Mouse (Mus musculus) midbrain, embryonic 13.5 days (tissue): Measurements from ENCODE around the gene Sorcs3. TPM values are rescaled to one million over a fixed set of nuclear protein-coding genes. Genes with fewer than 3 reads are reported as not detected.

ENCODE experiments used
- ATAC-seq: fragments of 200-750 bp; cut with Nextera tagmentation; 2 replicates; pipeline ENCODE4 v1.8.0; 2017; ENCODE audit warnings: mild to moderate bottlenecking, moderate TSS enrichment, moderate library complexity
- H3K27ac ChIP-seq: fragments of 300-500 bp; sonication (generic); 2 replicates; pipeline ENCODE4 v1.5.1; 2015; ENCODE audit warnings: inconsistent platforms, mild to moderate bottlenecking, moderate library complexity
- H3K27me3 ChIP-seq: fragments of 300-500 bp; sonication (generic); 2 replicates; pipeline ENCODE4 v1.6.1; 2015; ENCODE audit warnings: mild to moderate bottlenecking, inconsistent platforms
- H3K36me3 ChIP-seq: fragments of 300-500 bp; sonication (generic); 2 replicates; pipeline ENCODE4 v1.6.1; 2015; ENCODE audit warnings: mild to moderate bottlenecking, inconsistent platforms
- H3K4me1 ChIP-seq: fragments of 300-500 bp; sonication (generic); replicated peaks from 2 replicates; pipeline ENCODE4 v1.6.1; 2015; ENCODE audit warnings: inconsistent platforms
- H3K4me2 ChIP-seq: fragments of 300-500 bp; sonication (generic); replicated peaks from 2 replicates; pipeline ENCODE4 v1.6.1; 2015; ENCODE audit warnings: moderate library complexity, mild to moderate bottlenecking, inconsistent platforms
- H3K4me3 ChIP-seq: fragments of 300-500 bp; sonication (generic); replicated peaks from 2 replicates; pipeline ENCODE4 v1.5.1; 2015; ENCODE audit warnings: mild to moderate bottlenecking, inconsistent platforms
- H3K9ac ChIP-seq: fragments of 300-500 bp; sonication (generic); replicated peaks from 2 replicates; pipeline ENCODE4 v1.6.1; 2015; ENCODE audit warnings: mild to moderate bottlenecking, inconsistent platforms
- H3K9me3 ChIP-seq: fragments of 300-500 bp; sonication (generic); 2 replicates; pipeline ENCODE4 v1.6.1; 2016; ENCODE audit warnings: mild to moderate bottlenecking, inconsistent platforms
- WGBS: fragments of 180-500 bp; shearing (Covaris S2); methylation state at CpG from one replicate; pipeline ENCODE4 v1.1.7; 2015; 5-methylcytosine and 5-hydroxymethylcytosine counted together
- polyA plus RNA-seq: library from polyadenylated mRNA; unstranded; fragments of >200 nt; fragmentation: Nextera tagmentation; extraction: Ambion mirVana; gene quantifications from 2 replicates; pipeline ENCODE4 v1.2.1, GENCODE M21; 2015

Gene Sorcs3
- polyA plus RNA-seq, 1 experiment from 2014 or later = 11.8 TPM

DNA sequence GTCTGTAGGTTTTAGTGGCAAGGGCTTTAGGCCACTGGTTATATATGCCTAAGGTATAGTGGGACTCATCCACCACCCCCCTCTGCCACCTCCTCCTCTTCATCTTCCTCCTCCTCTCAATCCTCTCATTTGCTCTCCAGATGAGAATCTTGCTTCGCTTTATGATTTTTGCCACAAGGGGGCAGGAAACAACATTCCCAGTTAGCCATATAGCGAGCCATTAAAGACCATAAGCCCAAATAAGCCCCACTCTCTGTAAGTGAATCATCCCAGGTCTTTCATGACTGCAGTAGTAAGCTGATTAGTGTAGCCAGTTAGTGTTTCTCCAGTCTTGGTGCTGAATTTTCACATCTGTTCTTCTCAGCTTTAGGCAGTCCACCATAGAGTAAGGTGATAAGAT lies 205.5 kb downstream of the Sorcs3 start:
- Histone ChIP-seq H3K27me3 (no peaks in the 10 kb centered on the region), H3K4me3 (no peak overlapping the region), H3K4me2 (no peak overlapping the region), H3K9me3 (no peaks in the 10 kb centered on the region), H3K9ac (no peak overlapping the region), H3K27ac (no peak overlapping the region), H3K36me3 (no peaks in the 10 kb centered on the region), H3K4me1 (no peaks in the 10 kb centered on the region)
- 48% methylated on average over 2 of the region's 2 CpGs for WGBS
- ATAC-seq = no peak

- Histone ChIP-seq H3K27me3 (no peaks in the 10 kb centered on the region), H3K4me3 (no peak overlapping the region), H3K27ac (no peak overlapping the region), H3K9me3 (no peaks in the 10 kb centered on the region), H3K4me2 (no peak overlapping the region), H3K9ac (no peak overlapping the region), H3K36me3 (no peaks in the 10 kb centered on the region), H3K4me1 (no peaks in the 10 kb centered on the region)
- 56% methylated on average over 2 of the region's 2 CpGs for WGBS
- no peak for ATAC-seq
Observed at GRCm38 (mm10) chr19:48413836-48414235, 208.0 kb downstream of the Sorcs3 start.

- no peaks in the 10 kb centered on the region for H3K36me3 ChIP-seq
- H3K27me3 ChIP-seq = no peaks in the 10 kb centered on the region
- no peak overlapping the region for H3K4me3 ChIP-seq
- no peaks in the 10 kb centered on the region for H3K4me1 ChIP-seq
- H3K9ac ChIP-seq = no peak overlapping the region
- H3K27ac ChIP-seq = no peak overlapping the region
- H3K4me2 ChIP-seq = no peak overlapping the region
- H3K9me3 ChIP-seq = no peaks in the 10 kb centered on the region
- no peak for ATAC-seq
- 83% methylated on average over 3 of the region's 3 CpGs for WGBS
Observed at GRCm38 (mm10) chr19:48418356-48418755, 212.5 kb downstream of the Sorcs3 start.

GRCm38 (mm10) chr19:48429263-48429662 lies 223.4 kb downstream of the Sorcs3 start:
- H3K9me3 ChIP-seq = no peaks in the 10 kb centered on the region
- WGBS = 82% methylated on average over 4 of the region's 4 CpGs

DNA sequence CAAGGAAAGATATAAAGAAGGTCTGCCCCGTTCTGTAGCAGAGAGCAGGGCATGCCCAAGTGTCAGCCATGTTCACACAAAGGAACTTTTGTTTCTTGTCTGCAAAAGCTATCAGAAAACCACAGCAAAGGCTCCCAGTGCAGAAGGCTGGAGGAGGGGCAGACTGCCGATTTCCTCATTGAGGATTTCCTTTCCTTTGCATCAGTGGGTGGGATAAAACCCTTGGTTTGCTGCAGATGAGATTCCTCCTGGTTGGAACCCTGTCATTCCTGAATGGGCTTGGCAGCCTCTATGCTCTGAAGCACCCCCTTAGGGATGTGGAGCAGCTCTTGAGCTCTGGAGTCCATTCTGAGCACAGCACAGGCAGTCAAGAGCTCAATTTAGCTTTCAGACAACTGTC lies 223.9 kb downstream of the Sorcs3 start:
- Histone ChIP-seq H3K4me1 (peaks cover 7% of the 10 kb centered on the region), H3K9ac (no peak overlapping the region), H3K36me3 (no peaks in the 10 kb centered on the region), H3K9me3 (no peaks in the 10 kb centered on the region), H3K4me3 (no peak overlapping the region), H3K27me3 (no peaks in the 10 kb centered on the region), H3K4me2 (no peak overlapping the region), H3K27ac (no peak overlapping the region)
- WGBS = 24% methylated on average over 2 of the region's 2 CpGs
- ATAC-seq = 0 out of 2 replicates have a peak, but pooled peaks have one; percentile 17

More at GRCm38 (mm10) chr19:48429263-48429662, 223.4 kb downstream of the Sorcs3 start:
- Histone ChIP-seq H3K4me1 (peaks cover 7% of the 10 kb centered on the region), H3K27ac (no peak overlapping the region), H3K4me3 (no peak overlapping the region), H3K36me3 (no peaks in the 10 kb centered on the region), H3K27me3 (no peaks in the 10 kb centered on the region), H3K9ac (no peak overlapping the region), H3K4me2 (no peak overlapping the region)
- no peak for ATAC-seq

GRCm38 (mm10) chr19:48430328-48430727 lies 224.5 kb downstream of the Sorcs3 start:
- Histone ChIP-seq H3K4me1 (peaks cover 7% of the 10 kb centered on the region), H3K4me2 (no peak overlapping the region)
- 83% methylated on average over 5 of the region's 5 CpGs for WGBS

GRCm38 (mm10) chr19:48438450-48438849 lies 232.6 kb downstream of the Sorcs3 start:
- Histone ChIP-seq H3K27me3 (no peaks in the 10 kb centered on the region), H3K27ac (no peak overlapping the region), H3K36me3 (no peaks in the 10 kb centered on the region), H3K4me2 (no peak overlapping the region), H3K9ac (no peak overlapping the region), H3K4me1 (no peaks in the 10 kb centered on the region), H3K9me3 (no peaks in the 10 kb centered on the region), H3K4me3 (no peak overlapping the region)
- no peak for ATAC-seq
- WGBS = 88% methylated on average over 1 of the region's 1 CpGs

More at GRCm38 (mm10) chr19:48430328-48430727, 224.5 kb downstream of the Sorcs3 start:
- no peaks in the 10 kb centered on the region for H3K27me3 ChIP-seq
- no peak overlapping the region for H3K27ac ChIP-seq
- ATAC-seq = no peak
- no peaks in the 10 kb centered on the region for H3K9me3 ChIP-seq
- H3K9ac ChIP-seq = no peak overlapping the region
- no peak overlapping the region for H3K4me3 ChIP-seq
- H3K36me3 ChIP-seq = no peaks in the 10 kb centered on the region

GRCm38 (mm10) chr19:48461141-48461540 lies 255.3 kb downstream of the Sorcs3 start:
- H3K4me3 ChIP-seq = no peak overlapping the region
- 98% methylated on average over 5 of the region's 5 CpGs for WGBS
- H3K36me3 ChIP-seq = no peaks in the 10 kb centered on the region
- no peak overlapping the region for H3K4me2 ChIP-seq
- no peaks in the 10 kb centered on the region for H3K27me3 ChIP-seq
- H3K4me1 ChIP-seq = no peaks in the 10 kb centered on the region
- ATAC-seq = no peak
- no peak overlapping the region for H3K27ac ChIP-seq
- no peak overlapping the region for H3K9ac ChIP-seq
- H3K9me3 ChIP-seq = no peaks in the 10 kb centered on the region

- Histone ChIP-seq H3K4me2 (no peak overlapping the region), H3K27me3 (no peaks in the 10 kb centered on the region), H3K27ac (no peak overlapping the region), H3K9me3 (no peaks in the 10 kb centered on the region), H3K36me3 (no peaks in the 10 kb centered on the region), H3K4me3 (no peak overlapping the region), H3K4me1 (no peaks in the 10 kb centered on the region), H3K9ac (no peak overlapping the region)
- 82% methylated on average over 3 of the region's 3 CpGs for WGBS
- ATAC-seq = no peak
Observed at GRCm38 (mm10) chr19:48462426-48462825, 256.6 kb downstream of the Sorcs3 start.

DNA sequence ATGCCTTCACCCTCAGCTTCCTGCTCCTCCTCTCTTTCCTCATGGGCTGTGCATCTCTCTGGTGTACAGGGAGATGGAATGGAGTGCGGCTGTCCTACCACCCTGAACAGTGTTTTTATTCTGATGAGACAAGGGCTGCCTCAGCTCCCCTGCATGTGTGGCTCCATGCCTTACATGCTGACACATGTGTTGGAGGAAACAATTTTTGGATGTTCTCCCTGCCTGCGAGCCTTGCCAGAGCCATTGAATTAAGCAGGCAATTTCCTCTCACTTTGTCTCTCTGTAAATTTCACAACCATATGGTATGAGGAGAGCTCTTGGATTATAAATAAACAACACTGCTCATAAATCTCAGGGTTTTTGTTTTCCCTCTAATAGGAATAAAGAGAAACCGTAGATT lies 257.7 kb downstream of the Sorcs3 start:
- H3K27ac ChIP-seq = no peak overlapping the region
- H3K4me2 ChIP-seq = no peak overlapping the region
- no peaks in the 10 kb centered on the region for H3K36me3 ChIP-seq
- no peaks in the 10 kb centered on the region for H3K9me3 ChIP-seq
- 89% methylated on average over 3 of the region's 3 CpGs for WGBS
- no peaks in the 10 kb centered on the region for H3K27me3 ChIP-seq
- H3K9ac ChIP-seq = no peak overlapping the region
- no peak overlapping the region for H3K4me3 ChIP-seq
- H3K4me1 ChIP-seq = no peaks in the 10 kb centered on the region
- no peak for ATAC-seq

DNA sequence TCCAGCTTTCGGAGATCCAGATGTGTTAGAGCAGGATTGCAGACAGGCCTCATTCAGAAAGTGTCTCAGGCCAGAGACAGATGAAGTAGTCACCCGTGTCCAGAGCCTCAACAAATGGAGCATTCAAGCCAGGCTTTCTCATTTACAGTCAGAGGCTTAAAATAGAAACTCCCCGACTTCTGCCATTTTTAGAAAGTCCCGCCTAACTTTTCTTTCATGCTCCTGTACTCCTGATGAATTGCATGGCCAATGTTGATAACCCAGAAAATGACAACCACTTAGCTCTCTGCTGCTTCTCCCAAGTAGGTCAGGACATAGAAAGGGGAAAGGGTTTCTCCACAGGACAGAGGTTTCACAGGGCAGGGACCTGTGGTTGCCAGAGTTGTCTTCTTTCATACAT lies 261.6 kb downstream of the Sorcs3 start:
- H3K4me3 ChIP-seq = no peak overlapping the region
- no peaks in the 10 kb centered on the region for H3K9me3 ChIP-seq
- H3K4me2 ChIP-seq = no peak overlapping the region
- ATAC-seq = no peak
- H3K27ac ChIP-seq = no peak overlapping the region
- H3K36me3 ChIP-seq = no peaks in the 10 kb centered on the region
- H3K4me1 ChIP-seq = no peaks in the 10 kb centered on the region
- WGBS = 82% methylated on average over 4 of the region's 4 CpGs
- H3K27me3 ChIP-seq = no peaks in the 10 kb centered on the region
- H3K9ac ChIP-seq = no peak overlapping the region

DNA sequence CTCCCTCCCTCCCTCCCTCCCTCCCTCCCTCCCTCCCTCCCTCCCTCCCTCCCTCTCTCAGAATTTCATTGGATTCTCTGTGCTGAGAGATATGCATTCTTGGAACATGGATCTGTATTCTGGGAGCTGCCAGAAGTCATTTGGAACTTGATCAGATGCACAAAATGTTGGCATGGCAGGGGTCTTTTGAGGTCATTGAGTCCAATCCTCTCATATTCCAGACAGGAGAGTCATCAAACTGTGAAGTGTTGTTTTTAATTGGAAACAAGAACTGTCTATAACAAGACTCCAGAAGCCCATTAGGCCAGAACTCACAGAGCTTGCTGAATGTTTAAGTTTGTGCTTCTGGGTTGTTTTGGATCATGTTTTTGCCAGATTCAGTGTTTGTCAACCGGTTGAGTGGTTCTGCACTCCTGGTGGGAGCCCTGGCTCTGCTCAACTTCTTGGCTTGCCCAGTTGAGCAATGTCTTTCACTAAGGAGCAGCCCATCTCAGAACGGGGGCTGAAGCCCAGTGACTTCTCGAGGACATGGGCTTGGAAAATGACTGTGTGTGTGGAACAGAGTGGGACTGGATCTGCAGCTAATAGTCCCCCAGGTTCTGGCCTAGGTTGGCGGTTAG lies 264.1 kb downstream of the Sorcs3 start:
- Histone ChIP-seq H3K27ac (no peak overlapping the region), H3K4me2 (no peak overlapping the region), H3K27me3 (no peaks in the 10 kb centered on the region), H3K36me3 (no peaks in the 10 kb centered on the region), H3K9me3 (no peaks in the 10 kb centered on the region), H3K4me1 (no peaks in the 10 kb centered on the region; the same call in 1 of the 2 replicates), H3K9ac (no peak overlapping the region), H3K4me3 (no peak overlapping the region)
- no peak for ATAC-seq
- 89% methylated on average over 4 of the region's 4 CpGs for WGBS

DNA sequence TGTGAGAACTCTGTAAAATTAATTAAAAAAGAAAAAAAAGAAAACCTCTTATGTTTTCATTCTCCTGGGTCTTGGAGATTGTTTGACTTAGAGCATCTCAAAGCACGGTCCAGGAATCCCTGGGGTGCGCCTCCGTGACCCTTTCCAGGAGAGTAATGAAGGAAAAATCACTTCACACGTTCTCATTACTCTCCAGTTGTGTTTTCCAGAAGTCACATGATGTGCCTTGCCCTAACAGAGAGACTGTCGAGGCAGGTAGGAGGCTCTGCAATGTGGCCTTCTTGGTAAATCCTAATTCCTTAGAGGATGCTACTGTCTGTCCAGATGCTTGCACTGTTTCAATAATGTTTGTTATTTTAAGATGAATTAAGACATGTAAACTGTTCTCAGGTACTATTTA lies 266.1 kb downstream of the Sorcs3 start:
- Histone ChIP-seq H3K27me3 (no peaks in the 10 kb centered on the region), H3K27ac (no peak overlapping the region), H3K4me1 (no peaks in the 10 kb centered on the region; the same call in 1 of the 2 replicates), H3K9me3 (no peaks in the 10 kb centered on the region), H3K4me2 (no peak overlapping the region), H3K36me3 (no peaks in the 10 kb centered on the region), H3K9ac (no peak overlapping the region), H3K4me3 (no peak overlapping the region)
- ATAC-seq = no peak
- WGBS = 66% methylated on average over 5 of the region's 5 CpGs
